Mouse (Mus musculus) midbrain, embryonic 14.5 days (tissue): ENCODE results near the gene Cpne2. TPM values are rescaled to one million over a fixed set of nuclear protein-coding genes. Genes with fewer than 3 reads are reported as not detected.

Experiments
- ATAC-seq: fragments of 200-750 bp; cut with Nextera tagmentation; 2 replicates; pipeline ENCODE4 v1.8.0; 2017; ENCODE audit warnings: moderate number of reproducible peaks, moderate library complexity; ENCODE audit not compliant: low FRiP score, low TSS enrichment
- DNase-seq: peaks from one replicate; pipeline ENCODE4 v3.0.0-alpha.2; 2015
- H3K27ac ChIP-seq: fragments of 300-500 bp; sonication (generic); replicated peaks from 2 replicates; pipeline ENCODE4 v1.5.1; 2014; ENCODE audit warnings: mild to moderate bottlenecking, low read depth, low read length, moderate library complexity
- H3K27me3 ChIP-seq: fragments of 300-500 bp; sonication (generic); 2 replicates; pipeline ENCODE4 v1.6.1; 2014; ENCODE audit warnings: low read length, control low read depth, mixed read lengths; ENCODE audit not compliant: control insufficient read depth, insufficient read depth
- H3K36me3 ChIP-seq: fragments of 300-500 bp; sonication (generic); 2 replicates; pipeline ENCODE4 v1.6.1; 2014; ENCODE audit warnings: low read length, control low read depth; ENCODE audit not compliant: control insufficient read depth, insufficient read depth
- H3K4me1 ChIP-seq: fragments of 300-500 bp; sonication (generic); 2 replicates; pipeline ENCODE4 v1.6.1; 2014; ENCODE audit warnings: mild to moderate bottlenecking, antibody characterized with exemption, low read length, control low read depth; ENCODE audit not compliant: control insufficient read depth, insufficient read depth
- H3K4me2 ChIP-seq: fragments of 300-500 bp; sonication (generic); 2 replicates; pipeline ENCODE4 v1.6.1; 2014; ENCODE audit warnings: mild to moderate bottlenecking, low read length, moderate library complexity
- H3K4me3 ChIP-seq: fragments of 300-500 bp; sonication (generic); replicated peaks from 2 replicates; pipeline ENCODE4 v1.5.1; 2014; ENCODE audit warnings: low read depth, low read length
- H3K9ac ChIP-seq: fragments of 300-500 bp; sonication (generic); replicated peaks from 2 replicates; pipeline ENCODE4 v1.6.1; 2014; ENCODE audit warnings: mild to moderate bottlenecking, low read length, moderate library complexity
- H3K9me3 ChIP-seq: fragments of 300-500 bp; sonication (generic); 2 replicates; pipeline ENCODE4 v1.6.1; 2016; ENCODE audit warnings: low read length, control low read depth, mixed read lengths; ENCODE audit not compliant: control insufficient read depth
- WGBS: fragments of 180-500 bp; shearing (Covaris S2); extraction: QIAGEN DNeasy Blood & Tissue Kit; methylation state at CpG from one replicate; pipeline ENCODE4 v1.1.7; 2014; 5-methylcytosine and 5-hydroxymethylcytosine counted together
- polyA plus RNA-seq: library from polyadenylated mRNA; unstranded; fragments of >200 nt; fragmentation: Nextera tagmentation; extraction: Ambion mirVana; gene quantifications from 2 replicates; pipeline ENCODE4 v1.2.1, GENCODE M21; 2014

The Cpne2 gene
- polyA plus RNA-seq, 1 experiment from 2014 or later: 11.5 TPM

- DNase-seq: peak; percentile 55
- H3K36me3 ChIP-seq: peaks cover 67% of the 10 kb centered on the region
Observed at GRCm38 (mm10) chr8:94574159-94574907, 41.5 kb downstream of the Cpne2 start.

GRCm38 (mm10) chr8:94575148-94575547, 42.4 kb downstream of the Cpne2 start:
- H3K36me3 ChIP-seq: peaks cover 73% of the 10 kb centered on the region
- no peaks in the 10 kb centered on the region for H3K4me1 ChIP-seq
- H3K27me3 ChIP-seq: no peaks in the 10 kb centered on the region
- H3K4me2 ChIP-seq: no peak overlapping the region
- H3K9me3 ChIP-seq: no peaks in the 10 kb centered on the region
- 98% methylated on average over 4 of the region's 4 CpGs for WGBS
- ATAC-seq (no peak), DNase-seq (no peak)
- no peak overlapping the region for H3K4me3 ChIP-seq
- no peak overlapping the region for H3K9ac ChIP-seq
- H3K27ac ChIP-seq: no peak overlapping the region

More at GRCm38 (mm10) chr8:94574159-94574907, 41.5 kb downstream of the Cpne2 start:
- H3K9me3 ChIP-seq: no peaks in the 10 kb centered on the region
- no peak; the same call in 1 of the 2 replicates for ATAC-seq
- WGBS: 80% methylated on average over 15 of the region's 16 CpGs
- no peak overlapping the region for H3K4me3 ChIP-seq
- H3K4me2 ChIP-seq: no peak overlapping the region
- H3K4me1 ChIP-seq: no peaks in the 10 kb centered on the region
- peak overlapping the region; percentile 66 for H3K27ac ChIP-seq
- no peaks in the 10 kb centered on the region for H3K27me3 ChIP-seq
- H3K9ac ChIP-seq: no peak overlapping the region

- DNase-seq: peak; percentile 23
- 88% methylated on average over 7 of the region's 7 CpGs for WGBS
Observed at GRCm38 (mm10) chr8:94581820-94582483, 49.2 kb downstream of the Cpne2 start.

GRCm38 (mm10) chr8:94582569-94582968, 49.8 kb downstream of the Cpne2 start:
- 93% methylated on average over 6 of the region's 6 CpGs for WGBS
- no peak overlapping the region for H3K4me3 ChIP-seq
- no peak overlapping the region for H3K4me2 ChIP-seq
- H3K27ac ChIP-seq: 0 out of 2 replicates have a peak overlapping the region, but pooled peaks have one; percentile 26
- H3K9me3 ChIP-seq: no peaks in the 10 kb centered on the region
- no peak overlapping the region for H3K9ac ChIP-seq
- no peaks in the 10 kb centered on the region for H3K27me3 ChIP-seq
- ATAC-seq (no peak), DNase-seq (no peak)
- H3K36me3 ChIP-seq: peaks cover 90% of the 10 kb centered on the region
- no peaks in the 10 kb centered on the region for H3K4me1 ChIP-seq

More at GRCm38 (mm10) chr8:94581820-94582483, 49.2 kb downstream of the Cpne2 start:
- H3K36me3 ChIP-seq: peaks cover 90% of the 10 kb centered on the region
- no peak overlapping the region for H3K9ac ChIP-seq
- H3K27me3 ChIP-seq: no peaks in the 10 kb centered on the region
- no peak overlapping the region for H3K4me2 ChIP-seq
- H3K9me3 ChIP-seq: no peaks in the 10 kb centered on the region
- H3K27ac ChIP-seq: 0 out of 2 replicates have a peak overlapping the region, but pooled peaks have one; percentile 26
- no peaks in the 10 kb centered on the region for H3K4me1 ChIP-seq
- no peak for ATAC-seq
- no peak overlapping the region for H3K4me3 ChIP-seq

GRCm38 (mm10) chr8:94584238-94584817, 51.5 kb downstream of the Cpne2 start:
- H3K9ac ChIP-seq: no peak overlapping the region
- 32% methylated on average over 4 of the region's 4 CpGs for WGBS
- H3K4me2 ChIP-seq: no peak overlapping the region
- H3K36me3 ChIP-seq: peaks cover 82% of the 10 kb centered on the region
- H3K27me3 ChIP-seq: no peaks in the 10 kb centered on the region
- no peak overlapping the region for H3K4me3 ChIP-seq
- no peaks in the 10 kb centered on the region for H3K9me3 ChIP-seq
- DNase-seq (peak; percentile 83), ATAC-seq (no peak)
- H3K27ac ChIP-seq: no peak overlapping the region
- H3K4me1 ChIP-seq: no peaks in the 10 kb centered on the region

DNA sequence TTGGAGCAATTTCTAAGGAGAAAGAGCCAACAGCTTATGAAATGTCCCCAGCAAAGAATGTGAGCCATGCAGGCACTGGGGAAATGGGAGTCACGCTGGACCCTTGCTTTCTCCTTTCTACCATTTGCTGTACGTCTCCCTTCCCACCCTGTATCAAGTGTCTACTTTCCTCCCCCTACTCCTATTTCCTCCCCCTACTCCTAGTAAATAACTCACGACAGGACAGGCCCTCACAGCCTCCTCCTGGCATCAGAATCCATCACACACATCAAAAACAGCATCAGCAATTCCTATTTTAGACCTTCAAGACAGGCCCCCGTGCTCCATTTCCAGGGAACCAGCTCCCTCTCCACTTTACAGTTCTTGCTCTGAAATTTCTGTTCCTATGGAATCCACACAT, 58.9 kb downstream of the Cpne2 start:
- WGBS: 88% methylated on average over 4 of the region's 4 CpGs
- Histone ChIP-seq H3K9ac (no peak overlapping the region), H3K27me3 (no peaks in the 10 kb centered on the region), H3K27ac (no peak overlapping the region), H3K9me3 (no peaks in the 10 kb centered on the region), H3K4me1 (no peaks in the 10 kb centered on the region), H3K4me3 (no peak overlapping the region), H3K36me3 (peaks cover 18% of the 10 kb centered on the region), H3K4me2 (no peak overlapping the region)
- DNase-seq: no peak
- ATAC-seq: no peak

- Histone ChIP-seq H3K9ac (no peak overlapping the region), H3K36me3 (no peaks in the 10 kb centered on the region), H3K9me3 (no peaks in the 10 kb centered on the region), H3K4me1 (no peaks in the 10 kb centered on the region), H3K27ac (no peak overlapping the region), H3K4me3 (no peak overlapping the region), H3K27me3 (no peaks in the 10 kb centered on the region), H3K4me2 (no peak overlapping the region)
- ATAC-seq: no peak
- DNase-seq: peak; percentile 55
- WGBS: 82% methylated on average over 1 of the region's 1 CpGs
Observed at GRCm38 (mm10) chr8:94594211-94594610, 61.4 kb downstream of the Cpne2 start.

DNA sequence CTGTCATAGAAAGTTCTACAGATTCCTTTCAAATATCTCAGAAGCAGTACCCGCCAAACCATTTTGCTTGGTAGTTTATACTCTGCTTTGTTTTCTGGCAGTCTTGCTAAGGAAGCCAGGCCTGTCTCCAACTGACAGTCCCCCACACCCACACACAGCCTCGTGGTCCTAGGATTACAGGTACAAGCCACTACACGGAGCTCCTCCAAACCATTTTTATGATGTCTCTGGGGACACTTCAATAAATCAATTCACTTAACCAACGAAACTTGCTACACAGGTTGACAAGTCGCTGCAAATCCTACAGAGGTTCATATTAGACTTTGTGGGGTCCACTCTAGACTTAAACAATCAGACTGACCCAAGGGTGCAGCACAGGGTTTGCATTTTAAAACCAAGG, 67.7 kb downstream of the Cpne2 start:
- ATAC-seq (no peak), DNase-seq (no peak)
- peak overlapping the region; percentile 84 for H3K9ac ChIP-seq
- no peaks in the 10 kb centered on the region for H3K9me3 ChIP-seq
- peak overlapping the region; percentile 95 for H3K4me2 ChIP-seq
- H3K27ac ChIP-seq: no peak overlapping the region
- peaks cover 22% of the 10 kb centered on the region for H3K4me1 ChIP-seq
- no peaks in the 10 kb centered on the region for H3K36me3 ChIP-seq
- H3K27me3 ChIP-seq: no peaks in the 10 kb centered on the region
- H3K4me3 ChIP-seq: peak overlapping the region; percentile 99
- 22% methylated on average over 5 of the region's 5 CpGs for WGBS
